Mouse (Mus musculus): ENCODE measurements around the gene Cflar. TPM values are rescaled to one million over a fixed set of nuclear protein-coding genes. Genes with fewer than 3 reads are reported as not detected.
A peak's percentile ranks its signal among the peaks of the same experiment; 100 is the strongest.
"Not testable (repeated sequence)": the region's sequence is repeated elsewhere in the genome, so short reads cannot be mapped to it uniquely, and the experiment has no call there.

Gene Cflar
- polyA plus RNA-seq, 1 experiment from 2014 or later: 16.5 TPM

DNA sequence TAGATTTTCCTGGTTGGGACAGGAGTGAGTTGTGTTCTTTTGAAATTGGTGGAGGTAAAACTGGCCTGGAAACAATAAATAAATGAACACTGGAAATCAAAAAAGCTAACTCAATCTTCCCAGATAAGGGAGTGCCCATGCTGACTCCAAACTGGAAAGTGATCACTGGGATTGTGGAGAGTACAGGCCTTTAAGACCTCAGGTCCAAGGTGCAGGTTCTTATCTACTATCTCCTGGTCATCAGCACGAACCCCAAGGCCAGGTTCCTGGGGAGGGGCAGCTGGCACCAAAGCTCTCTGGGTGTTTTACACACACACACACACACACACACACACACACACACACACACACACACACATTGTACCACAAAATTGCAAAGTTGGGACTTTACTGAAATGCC, 19.6 kb upstream of the Cflar start:
- ATAC-seq (ENCODE audit: low FRiP score); H3K9ac ChIP-seq; H3K4me2 ChIP-seq; H3K27me3 ChIP-seq; H3K36me3 ChIP-seq; H3K4me3 ChIP-seq; H3K9me3 ChIP-seq; H3K4me1 ChIP-seq (replicated peaks); H3K27ac ChIP-seq: not testable (repeated sequence)
- 73% methylated on average over 1 of the region's 1 CpGs for WGBS

DNA sequence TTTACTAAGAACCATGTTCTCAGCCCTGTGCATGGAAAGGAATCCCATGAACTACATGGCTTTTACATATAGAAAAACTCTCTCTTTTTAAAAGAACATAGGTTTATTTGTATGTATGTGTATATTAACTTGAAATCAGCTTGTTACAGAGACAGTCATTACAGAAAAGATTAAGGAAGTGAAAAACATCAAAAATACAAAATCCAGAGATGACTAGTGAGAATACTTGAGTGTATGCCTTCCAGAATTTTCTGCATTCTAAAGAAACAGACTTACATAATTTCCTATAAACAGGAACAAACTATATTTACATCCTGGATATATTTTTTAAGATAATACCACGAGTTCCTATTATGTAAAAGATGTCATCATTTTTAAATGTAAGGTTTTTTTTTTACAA, 17.6 kb upstream of the Cflar start:
- Histone ChIP-seq H3K4me1 (replicated peaks) (no peaks in the 10 kb centered on the region), H3K27me3 (no peaks in the 10 kb centered on the region), H3K9ac (no peak overlapping the region), H3K4me3 (no peak overlapping the region), H3K9me3 (no peaks in the 10 kb centered on the region), H3K27ac (no peak overlapping the region), H3K4me2 (no peak overlapping the region), H3K36me3 (no peaks in the 10 kb centered on the region)
- no peak for ATAC-seq (ENCODE audit: low FRiP score)
- 81% methylated on average over 1 of the region's 1 CpGs for WGBS

DNA sequence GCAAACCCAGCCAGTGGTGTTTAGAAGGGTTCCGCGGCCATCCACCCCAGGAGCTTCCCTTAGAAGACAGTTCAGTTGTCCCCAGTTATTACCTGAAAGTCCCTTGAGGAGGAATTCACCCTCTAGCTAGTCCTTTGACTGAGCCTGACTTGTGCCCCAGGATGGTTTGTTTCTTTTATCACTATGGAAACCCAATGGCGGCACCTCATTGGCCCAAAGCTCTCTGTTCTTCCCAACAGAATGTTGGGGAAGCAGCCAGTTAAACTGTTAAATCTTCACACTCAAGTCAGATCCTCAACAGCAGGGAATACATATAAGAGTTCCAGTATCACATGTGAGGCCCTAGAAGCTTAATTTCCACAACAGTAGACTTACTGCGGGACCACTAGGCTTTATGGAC, 15.5 kb upstream of the Cflar start, which contains the start of gene Als2cr12:
Als2cr12 (minus strand) TSS at position 180 of the 400 bp plus-strand sequence.
- WGBS: 88% methylated on average over 4 of the region's 4 CpGs
- not testable (repeated sequence) for H3K27me3 ChIP-seq; H3K9ac ChIP-seq; H3K4me1 ChIP-seq (replicated peaks); H3K4me2 ChIP-seq; H3K27ac ChIP-seq; ATAC-seq (ENCODE audit: low FRiP score); H3K4me3 ChIP-seq; H3K36me3 ChIP-seq; H3K9me3 ChIP-seq

DNA sequence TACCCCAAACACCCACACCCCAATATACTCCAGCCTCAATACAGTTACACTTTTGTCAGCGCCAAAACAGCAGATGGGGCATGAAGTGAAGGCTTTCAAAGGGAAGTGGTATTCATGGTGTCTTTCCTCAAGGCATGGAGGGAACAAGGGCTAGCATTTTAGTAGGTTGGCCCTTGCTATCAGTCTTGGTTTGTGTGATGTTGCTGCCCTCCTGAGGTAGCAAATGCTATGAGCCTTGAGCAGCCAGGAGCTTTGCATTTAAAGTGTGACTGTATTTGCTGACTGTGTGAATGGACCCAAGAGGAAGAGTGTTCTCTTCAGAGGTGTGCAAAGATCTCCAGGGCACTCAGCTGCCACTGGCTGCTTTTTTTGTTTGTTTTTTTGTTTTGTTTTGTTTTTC, 13.7 kb upstream of the Cflar start:
- not testable (repeated sequence) for H3K4me1 ChIP-seq (replicated peaks); H3K27ac ChIP-seq; H3K9ac ChIP-seq; H3K4me2 ChIP-seq; H3K27me3 ChIP-seq; H3K36me3 ChIP-seq; H3K9me3 ChIP-seq; ATAC-seq (ENCODE audit: low FRiP score); H3K4me3 ChIP-seq
- WGBS: 61% methylated on average over 1 of the region's 1 CpGs

DNA sequence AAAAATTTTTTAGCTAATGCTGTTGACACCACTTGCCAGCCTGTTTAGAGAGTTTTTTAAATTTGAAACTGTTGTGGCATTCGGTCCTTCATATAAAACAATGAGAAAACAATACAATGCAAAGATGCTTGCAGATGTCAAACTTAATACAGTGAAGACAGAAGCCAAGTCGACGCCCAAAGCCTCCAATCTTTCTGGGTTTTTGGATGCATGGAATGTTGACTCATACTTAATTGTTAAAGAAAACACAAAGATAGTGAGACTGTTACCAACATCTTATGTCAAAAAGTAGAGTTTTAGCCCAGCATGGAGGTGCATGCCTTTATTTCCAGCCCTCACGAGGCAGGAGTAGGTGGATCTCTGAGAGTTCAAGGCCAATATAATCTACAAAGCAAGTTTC, 12.5 kb upstream of the Cflar start:
- Histone ChIP-seq H3K9ac (no peak overlapping the region), H3K4me1 (replicated peaks) (no peaks in the 10 kb centered on the region), H3K36me3 (no peaks in the 10 kb centered on the region), H3K27ac (no peak overlapping the region), H3K27me3 (no peaks in the 10 kb centered on the region), H3K9me3 (no peaks in the 10 kb centered on the region), H3K4me3 (no peak overlapping the region), H3K4me2 (no peak overlapping the region)
- 85% methylated on average over 4 of the region's 4 CpGs for WGBS
- ATAC-seq (ENCODE audit: low FRiP score): no peak

DNA sequence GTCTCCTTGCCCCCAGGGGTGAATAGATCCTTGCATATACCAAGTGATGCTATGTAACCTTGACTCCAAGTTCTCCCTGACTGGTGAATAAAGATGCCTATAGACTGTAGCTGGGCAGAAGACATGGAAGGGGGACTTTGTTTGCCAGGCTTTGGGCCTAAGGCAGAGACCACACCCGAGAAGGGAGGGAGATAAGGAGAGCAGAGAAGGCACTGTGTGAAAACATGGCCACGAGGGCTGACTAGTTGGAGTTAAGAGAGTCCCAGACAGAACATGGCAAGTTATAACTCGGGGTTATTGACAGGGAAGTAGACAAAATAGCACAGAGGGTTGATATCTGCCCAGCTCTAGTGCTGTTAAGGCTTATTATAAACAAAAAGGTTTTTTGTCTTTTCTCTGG, 11.3 kb upstream of the Cflar start:
- Histone ChIP-seq H3K9ac (no peak overlapping the region), H3K9me3 (no peaks in the 10 kb centered on the region; the same call in 1 of the 2 replicates), H3K4me2 (no peak overlapping the region), H3K4me3 (no peak overlapping the region), H3K27me3 (no peaks in the 10 kb centered on the region), H3K36me3 (no peaks in the 10 kb centered on the region), H3K4me1 (replicated peaks) (no peaks in the 10 kb centered on the region), H3K27ac (no peak overlapping the region)
- 68% methylated on average over 3 of the region's 3 CpGs for WGBS
- no peak for ATAC-seq (ENCODE audit: low FRiP score)

DNA sequence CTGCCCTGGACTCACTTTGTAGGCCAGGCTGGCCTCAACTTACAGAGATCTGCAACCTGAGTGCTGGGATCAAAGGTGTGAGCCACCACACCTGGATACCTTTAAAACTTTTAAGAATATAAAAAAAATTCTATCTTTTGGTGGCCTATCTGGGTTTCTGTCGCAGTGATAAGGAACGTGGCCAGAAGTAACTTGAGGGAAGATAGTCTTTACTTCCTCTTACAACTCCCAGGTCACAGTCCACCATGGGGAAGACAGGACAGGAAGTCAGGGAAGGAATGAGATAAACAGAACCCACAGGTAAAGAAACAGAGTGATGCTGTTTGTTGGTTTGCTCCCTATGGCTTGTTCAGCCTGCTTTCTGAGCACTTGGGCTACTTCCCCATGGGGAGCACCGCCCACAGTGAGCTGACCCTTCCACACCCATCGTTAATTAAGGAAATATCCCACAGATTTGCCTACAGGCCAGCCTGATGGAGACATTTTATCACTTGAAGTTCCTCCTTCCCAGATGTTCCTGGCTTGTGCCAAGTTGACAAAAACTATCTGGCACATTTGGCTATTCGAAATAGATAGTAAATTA, 10.6 kb upstream of the Cflar start:
- not testable (repeated sequence) for H3K4me2 ChIP-seq; H3K9ac ChIP-seq; H3K9me3 ChIP-seq; H3K4me1 ChIP-seq (replicated peaks); H3K4me3 ChIP-seq; H3K27ac ChIP-seq; H3K36me3 ChIP-seq; ATAC-seq (ENCODE audit: low FRiP score); H3K27me3 ChIP-seq
- WGBS: 82% methylated on average over 5 of the region's 5 CpGs

DNA sequence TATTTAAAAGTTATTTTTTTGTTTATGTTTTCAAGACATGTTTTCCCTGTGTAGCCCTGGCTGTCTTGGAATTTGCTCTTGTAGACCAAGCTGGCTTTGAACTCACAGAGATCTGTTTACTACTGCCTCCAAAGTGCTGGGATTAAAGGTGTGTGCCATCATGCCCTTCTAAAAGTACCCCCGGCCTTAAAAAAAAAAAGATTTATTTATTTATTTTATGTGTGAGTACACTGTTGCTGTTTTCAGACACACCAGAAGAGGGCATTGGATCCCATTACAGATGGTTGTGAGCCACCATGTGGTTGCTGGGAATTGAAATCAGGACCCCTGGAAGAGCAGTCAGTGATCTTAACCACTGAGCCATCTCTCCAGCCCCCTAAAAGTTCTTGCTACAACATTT, 1.3 kb upstream of the Cflar start:
- H3K9ac ChIP-seq; H3K4me1 ChIP-seq (replicated peaks); H3K4me2 ChIP-seq; H3K36me3 ChIP-seq; H3K27me3 ChIP-seq; H3K9me3 ChIP-seq; H3K27ac ChIP-seq; ATAC-seq (ENCODE audit: low FRiP score); H3K4me3 ChIP-seq: not testable (repeated sequence)
- 90% methylated on average over 1 of the region's 1 CpGs for WGBS

DNA sequence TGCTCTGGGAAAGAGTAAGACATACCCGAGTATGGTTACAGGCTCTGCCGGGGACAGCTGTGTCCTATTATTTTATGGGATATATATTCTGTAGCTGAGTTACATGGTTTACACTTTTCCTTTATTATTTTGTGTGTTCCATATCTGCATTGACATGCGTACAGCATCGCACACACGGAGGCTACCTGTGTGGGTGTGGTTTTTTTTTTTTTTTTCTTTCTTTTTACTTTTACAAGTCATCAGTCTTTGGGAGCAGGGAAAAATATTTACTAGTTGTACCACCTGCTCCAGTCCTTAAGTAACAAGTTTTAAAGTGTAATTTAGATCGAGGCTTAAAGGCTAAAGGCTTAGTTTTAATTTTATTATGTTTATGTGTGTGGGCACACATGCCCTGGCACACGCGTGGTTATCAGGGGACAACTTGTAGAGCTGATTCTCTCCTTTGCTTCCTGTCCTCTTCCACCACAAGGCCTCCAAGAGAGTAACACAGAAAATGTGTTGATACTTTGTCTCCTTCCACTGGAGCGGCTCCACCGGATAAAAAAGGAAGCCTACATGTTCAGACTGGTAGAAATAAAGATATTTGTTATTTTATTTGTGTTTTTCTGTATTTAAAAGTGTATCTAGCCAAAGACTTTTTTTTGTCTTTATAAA, 470 bp upstream of the Cflar start:
- 49% methylated on average over 10 of the region's 10 CpGs for WGBS
- H3K27me3 ChIP-seq: no peaks in the 10 kb centered on the region
- H3K9ac ChIP-seq: peak overlapping the region; percentile 82
- H3K9me3 ChIP-seq: no peaks in the 10 kb centered on the region
- peak overlapping the region; percentile 63 for H3K4me3 ChIP-seq
- H3K36me3 ChIP-seq: no peaks in the 10 kb centered on the region
- peak overlapping the region; percentile 73 for H3K4me2 ChIP-seq
- 0 out of 2 replicates have a peak, but pooled peaks have one; percentile 18 for ATAC-seq (ENCODE audit: low FRiP score)
- H3K4me1 ChIP-seq (replicated peaks): peaks cover 6% of the 10 kb centered on the region; the same call in 1 of the 2 replicates
- peak overlapping the region; percentile 89 for H3K27ac ChIP-seq

DNA sequence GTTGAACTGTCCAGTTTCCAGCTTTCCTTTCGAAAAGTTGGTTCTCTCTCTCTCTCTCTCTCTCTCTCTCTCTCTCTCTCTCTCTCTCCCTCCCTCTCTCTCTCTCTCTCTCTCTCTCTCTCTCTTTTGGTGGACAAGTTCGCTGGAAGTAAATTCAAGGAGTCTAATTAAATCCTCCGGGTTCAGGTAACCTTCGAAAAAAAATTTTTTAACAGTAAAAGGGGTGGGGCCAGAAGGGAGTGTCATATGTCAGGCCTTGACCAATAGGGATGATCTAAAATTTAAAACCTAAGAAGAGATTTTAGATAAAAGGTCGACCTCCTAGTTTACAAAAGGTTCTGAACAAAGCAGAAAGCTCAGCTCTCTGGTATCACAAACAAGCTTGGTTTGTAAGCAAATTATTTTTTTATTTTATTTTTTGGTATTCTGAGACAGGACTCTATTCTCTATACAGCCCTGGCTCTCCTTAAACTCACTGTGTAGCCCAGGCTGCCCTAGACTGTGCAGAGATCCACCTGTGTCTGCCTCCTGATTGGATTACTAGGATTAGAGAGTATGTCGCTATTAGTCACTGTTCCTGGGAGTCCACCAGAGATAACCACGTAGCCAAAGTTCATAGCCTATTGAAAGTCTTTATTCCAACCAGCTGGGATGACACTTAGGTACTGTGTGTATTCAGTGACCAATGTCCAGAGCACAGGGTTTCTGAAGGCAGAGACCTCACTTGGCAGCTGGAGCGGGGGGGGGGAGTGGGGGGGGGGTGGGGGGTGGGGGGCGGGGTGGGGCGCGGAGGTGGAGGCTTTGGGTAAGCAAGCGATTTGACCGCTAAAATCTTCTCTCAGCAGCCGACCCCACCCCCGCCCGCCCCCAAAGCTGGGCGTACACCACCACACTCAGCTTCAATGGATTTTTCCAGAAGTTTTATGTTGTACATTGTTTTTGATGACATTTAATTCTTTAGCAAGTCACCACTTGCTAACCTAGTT, 1.1 kb downstream of the Cflar start:
- 3% methylated on average over 17 of the region's 17 CpGs for WGBS
- H3K4me2 ChIP-seq: peak overlapping the region; percentile 73
- H3K36me3 ChIP-seq: no peaks in the 10 kb centered on the region
- peak overlapping the region; percentile 82; the same call in 1 of the 2 replicates for H3K9ac ChIP-seq
- peak; percentile 80 for ATAC-seq (ENCODE audit: low FRiP score)
- no peaks in the 10 kb centered on the region for H3K9me3 ChIP-seq
- no peaks in the 10 kb centered on the region for H3K27me3 ChIP-seq
- peaks cover 6% of the 10 kb centered on the region; the same call in 1 of the 2 replicates for H3K4me1 ChIP-seq (replicated peaks)
- H3K27ac ChIP-seq: peak overlapping the region; percentile 89
- H3K4me3 ChIP-seq: peak overlapping the region; percentile 63

DNA sequence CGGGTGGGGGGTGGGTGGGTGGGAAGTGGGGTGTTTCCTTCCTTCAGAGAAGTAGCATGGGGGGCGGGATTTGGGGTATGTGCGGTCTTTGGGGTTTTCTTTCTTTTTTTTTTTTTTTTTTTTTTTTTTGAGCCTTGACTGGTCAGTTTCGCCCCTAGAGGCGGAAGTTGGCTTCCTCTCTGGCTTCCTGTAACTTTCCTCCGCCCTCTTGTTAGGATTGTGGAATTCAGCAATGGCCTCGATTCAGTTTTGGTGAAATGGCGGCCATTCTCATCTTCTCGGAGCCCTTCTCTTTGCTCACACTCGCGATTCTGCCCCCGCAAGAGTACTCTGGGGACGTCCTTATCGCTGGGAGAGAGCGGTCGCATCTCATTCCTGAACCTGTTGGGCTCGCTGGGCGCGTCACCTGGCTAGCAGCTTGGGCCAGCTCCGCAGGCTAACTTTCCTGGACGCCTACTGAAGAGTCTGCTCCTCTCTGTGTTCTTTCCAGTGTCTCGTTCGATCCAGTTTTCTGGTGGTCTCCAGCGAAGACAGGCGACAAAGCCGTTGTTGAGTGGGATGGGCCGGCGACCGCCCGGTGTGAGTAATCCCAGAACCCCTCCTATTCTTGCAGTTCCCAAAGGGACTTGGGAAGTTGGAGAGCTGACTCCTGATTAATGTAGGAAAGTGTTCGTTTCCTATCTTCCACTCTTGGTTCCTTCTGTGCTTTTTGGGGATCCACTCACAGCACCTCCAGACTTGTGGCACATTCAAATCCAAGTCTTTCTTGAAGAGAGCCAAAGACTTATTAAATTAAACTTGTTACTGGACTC, 2.0 kb downstream of the Cflar start:
- peaks cover 6% of the 10 kb centered on the region; the same call in 1 of the 2 replicates for H3K4me1 ChIP-seq (replicated peaks)
- H3K27ac ChIP-seq: peak overlapping the region; percentile 82
- H3K9ac ChIP-seq: peak overlapping the region; percentile 74
- peak overlapping the region; percentile 73 for H3K4me2 ChIP-seq
- no peaks in the 10 kb centered on the region for H3K27me3 ChIP-seq
- no peaks in the 10 kb centered on the region for H3K9me3 ChIP-seq
- H3K4me3 ChIP-seq: peak overlapping the region; percentile 63
- H3K36me3 ChIP-seq: no peaks in the 10 kb centered on the region
- peak; percentile 31; the same call in 1 of the 2 replicates for ATAC-seq (ENCODE audit: low FRiP score)
- WGBS: 6% methylated on average over 30 of the region's 31 CpGs
